Mouse (Mus musculus) c-Kit-negative CD71-positive TER-119-positive erythroid progenitor cells, embryonic 14.5 days (primary cell): ENCODE data around the gene Gm42715.
"Not testable (repeated sequence)": the region's sequence is repeated elsewhere in the genome, so short reads cannot be mapped to it uniquely, and the experiment has no call there.

ENCODE experiments used
- DNase-seq: peaks from one replicate; pipeline ENCODE4 v3.0.0-alpha.2; 2013; ENCODE audit warnings: low read depth, low spot score

Gene Gm42715

GRCm38 (mm10) chr7:127497382-127497781, 22.0 kb upstream of the Gm42715 start:
- no peak for DNase-seq

- no peak for DNase-seq
These were observed 21.0 kb upstream of the Gm42715 start for GRCm38 (mm10) chr7:127498407-127498806.

DNA sequence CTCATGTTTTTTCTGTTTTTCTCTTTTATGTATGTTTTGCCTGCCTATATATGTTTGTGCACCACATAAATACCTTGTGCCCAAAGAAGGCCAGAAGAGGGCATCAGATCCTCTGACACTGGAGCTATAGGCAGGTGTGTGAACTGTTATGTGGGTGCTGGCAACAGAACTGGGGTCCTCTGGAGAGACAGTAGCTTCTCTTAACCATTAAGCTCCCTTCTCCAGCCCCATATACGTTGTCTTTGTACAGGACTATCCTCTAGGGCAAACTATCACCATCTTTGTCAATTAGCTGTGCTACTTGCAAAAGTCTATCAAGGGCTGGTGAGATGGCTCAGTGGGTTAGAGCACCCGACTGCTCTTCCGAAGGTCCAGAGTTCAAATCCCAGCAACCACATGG, 11.1 kb upstream of the Gm42715 start:
- no peak for DNase-seq

- DNase-seq: not testable (repeated sequence)
These were observed 9.6 kb upstream of the Gm42715 start for GRCm38 (mm10) chr7:127509830-127510229.

- no peak for DNase-seq
These were observed 8.1 kb upstream of the Gm42715 start for GRCm38 (mm10) chr7:127511241-127511640.

- peak; percentile 92 for DNase-seq
These were observed 7.6 kb upstream of the Gm42715 start, which contains the start of gene Srcap for GRCm38 (mm10) chr7:127511808-127512230. Srcap (plus strand) TSS chr7:127511983.

- DNase-seq: peak; percentile 85
These were observed 7.0 kb upstream of the Gm42715 start for GRCm38 (mm10) chr7:127512231-127513015.

GRCm38 (mm10) chr7:127513016-127513390, 6.4 kb upstream of the Gm42715 start:
- peak; percentile 46 for DNase-seq

DNA sequence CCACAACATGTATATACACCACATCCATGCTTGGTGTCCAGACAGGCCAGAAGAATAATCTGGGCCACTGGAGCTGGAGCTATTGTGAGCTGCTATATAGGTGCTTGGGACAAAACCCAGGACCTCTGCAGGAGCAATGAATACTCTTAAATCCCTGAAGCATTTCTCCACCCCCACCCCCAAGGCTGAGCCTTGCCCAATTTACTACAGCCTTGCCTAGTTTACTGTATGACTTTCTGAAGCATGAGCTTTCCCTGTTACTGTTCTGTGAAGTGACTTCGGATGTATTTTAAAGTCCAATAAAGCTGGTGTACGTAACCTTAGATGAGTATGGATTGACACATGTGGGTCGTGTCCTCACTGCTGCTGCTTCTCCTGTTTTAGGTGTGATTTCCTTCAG, 5.6 kb upstream of the Gm42715 start:
- no peak for DNase-seq

DNA sequence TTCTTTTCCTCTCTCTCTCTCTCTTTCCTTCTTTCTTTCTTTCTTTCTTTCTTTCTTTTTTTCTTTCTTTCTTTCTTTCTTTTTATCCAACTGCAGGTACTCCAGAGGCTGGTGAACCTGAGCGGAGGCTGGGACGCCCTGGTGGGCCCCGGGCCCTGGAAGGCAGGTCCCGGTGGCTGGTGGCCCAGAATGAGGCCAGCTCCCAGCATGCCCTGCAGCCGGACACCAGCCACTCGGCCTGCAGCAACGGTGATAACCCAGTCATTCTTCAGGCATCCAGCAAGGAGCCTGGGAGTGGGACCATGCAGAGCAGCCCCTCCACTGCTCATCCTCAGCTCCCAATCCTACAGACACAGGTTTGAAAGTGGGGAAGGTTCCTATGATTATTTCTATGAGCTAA, 3.5 kb upstream of the Gm42715 start:
- no peak for DNase-seq

DNA sequence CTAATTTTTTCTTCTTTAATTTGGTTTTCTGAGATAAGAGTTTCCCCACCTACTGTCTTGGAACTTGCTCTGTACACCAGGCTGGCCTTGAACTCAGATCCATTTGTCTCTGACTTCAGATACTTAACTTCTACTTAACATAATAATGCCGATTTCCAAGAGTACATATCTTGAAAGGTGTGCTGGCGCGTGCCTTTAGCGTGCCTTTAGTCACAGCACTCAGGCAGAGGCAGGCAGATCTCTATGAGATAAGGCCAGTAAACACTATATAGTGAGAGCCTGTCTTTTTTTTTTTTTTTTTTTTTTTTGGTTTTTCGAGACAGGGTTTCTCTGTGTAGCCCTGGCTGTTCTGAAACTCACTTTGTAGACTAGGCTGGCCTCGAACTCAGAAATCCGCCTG, 3.0 kb upstream of the Gm42715 start:
- no peak for DNase-seq

GRCm38 (mm10) chr7:127541671-127542070, 22.3 kb downstream of the Gm42715 start:
- no peak for DNase-seq

DNA sequence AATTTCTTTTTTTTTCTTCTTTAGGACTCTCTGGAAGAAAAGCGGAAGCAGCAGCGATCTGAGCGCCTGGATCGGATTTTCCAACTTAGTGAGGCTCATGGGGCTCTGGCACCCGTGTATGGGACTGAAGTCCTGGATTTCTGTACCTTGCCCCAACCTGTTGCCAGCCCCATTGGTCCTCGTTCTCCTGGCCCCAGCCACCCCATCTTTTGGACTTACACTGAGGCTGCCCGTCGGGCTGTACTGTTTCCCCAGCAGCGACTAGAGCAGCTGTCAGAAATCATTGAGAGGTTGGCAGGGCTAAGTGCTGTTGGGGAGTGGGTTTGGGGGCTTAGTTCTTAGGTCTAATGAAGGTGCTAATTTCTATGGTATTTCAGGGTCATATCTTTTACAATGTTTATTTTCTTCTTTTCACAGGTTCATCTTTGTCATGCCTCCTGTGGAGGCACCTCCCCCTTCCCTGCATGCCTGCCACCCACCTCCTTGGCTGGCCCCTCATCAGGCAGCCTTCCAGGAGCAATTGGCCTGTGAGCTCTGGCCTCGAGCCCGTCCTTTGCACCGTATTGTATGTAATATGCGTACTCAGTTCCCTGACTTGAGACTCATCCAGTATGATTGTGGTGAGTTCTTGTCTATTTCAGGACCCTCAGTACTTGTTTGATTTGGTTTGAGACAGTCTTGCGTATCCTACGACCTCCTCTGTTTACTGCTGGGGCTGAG, 29.9 kb downstream of the Gm42715 start:
- DNase-seq: no peak

- no peak for DNase-seq
These were observed 32.2 kb downstream of the Gm42715 start for GRCm38 (mm10) chr7:127551558-127551957.

DNA sequence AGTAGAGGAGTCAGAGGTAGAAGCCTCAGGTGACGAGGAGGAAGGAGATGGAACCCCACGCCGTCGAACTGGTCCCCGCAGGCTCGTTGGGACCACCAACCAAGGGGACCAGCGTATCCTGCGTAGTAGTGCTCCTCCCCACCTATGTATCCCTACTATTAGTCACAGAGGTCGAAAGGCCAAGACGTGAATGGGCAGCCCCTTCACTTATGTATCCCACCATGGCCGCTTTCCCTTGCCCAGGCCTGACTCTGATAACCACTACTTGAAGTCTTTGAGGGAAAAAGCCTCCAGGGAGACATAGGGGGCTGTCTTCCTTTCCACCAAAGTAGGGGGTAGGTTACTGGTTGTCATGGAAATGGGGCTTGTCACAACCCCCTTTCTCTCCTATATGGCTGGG, 41.2 kb downstream of the Gm42715 start:
- no peak for DNase-seq

DNA sequence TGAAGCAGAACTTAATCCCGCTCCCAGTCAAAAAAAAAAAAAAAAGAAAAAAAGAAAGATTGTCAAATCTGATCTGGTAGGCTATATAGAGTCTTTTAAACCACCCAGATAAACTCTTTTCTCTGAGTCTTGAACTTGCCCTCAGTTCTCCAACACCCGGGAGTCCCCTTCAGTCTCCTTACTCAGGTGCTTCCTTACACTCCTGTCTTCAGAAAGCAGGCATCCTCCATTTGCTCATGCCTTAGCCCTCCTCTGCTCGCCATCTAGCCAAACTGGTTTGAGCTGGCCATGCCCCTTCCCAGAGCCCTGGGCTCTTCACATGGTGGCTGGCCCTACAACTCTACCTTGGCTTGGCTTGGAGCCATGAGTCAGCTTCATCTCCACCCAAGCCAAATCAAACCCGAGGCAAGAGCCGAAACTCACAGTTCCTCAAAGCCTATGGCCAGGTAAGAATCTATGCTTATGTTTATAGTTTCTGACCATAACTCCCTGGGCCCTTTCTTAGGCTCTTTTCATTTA, 42.0 kb downstream of the Gm42715 start, which contains the start of gene Tmem265:
Gene Tmem265 (plus strand): TSS at position 51 of the 519 bp plus-strand sequence.
- no peak for DNase-seq

DNA sequence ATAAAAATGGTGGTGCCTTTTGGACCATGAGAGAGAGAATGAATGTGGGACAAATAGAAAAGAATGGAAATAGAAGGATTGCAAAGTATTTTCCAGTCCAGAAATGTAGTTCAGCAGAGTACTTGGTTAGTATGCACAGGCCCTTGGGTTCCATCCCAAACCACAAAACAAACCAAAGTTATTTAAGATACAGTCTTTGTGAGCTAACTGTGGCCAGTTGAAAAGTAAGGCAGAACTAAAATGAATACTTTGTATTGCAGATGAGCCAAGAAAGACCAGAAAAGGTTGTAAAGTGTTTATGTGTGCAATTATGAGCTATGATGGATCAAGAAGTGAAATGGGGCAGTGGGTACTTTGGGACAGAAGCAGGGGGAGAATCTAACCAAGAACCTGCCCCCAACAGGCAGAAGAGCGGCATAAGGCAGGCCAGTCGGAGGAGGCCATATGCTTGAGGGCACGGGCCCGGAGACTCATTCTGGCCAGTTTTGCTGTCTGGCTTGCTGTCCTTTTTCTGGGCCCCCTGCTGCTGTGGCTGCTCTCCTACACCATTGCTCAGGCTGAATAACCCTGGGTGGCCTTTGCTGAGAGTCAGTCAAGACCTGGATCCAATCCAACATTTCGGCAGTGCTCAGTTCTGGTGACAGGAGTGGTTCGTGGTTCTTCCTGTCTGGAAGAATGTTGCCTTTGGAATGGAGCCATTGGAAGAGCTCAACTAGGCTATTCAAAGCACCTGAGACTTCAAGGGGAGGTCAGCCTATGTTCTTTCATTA, 45.2 kb downstream of the Gm42715 start:
- no peak for DNase-seq

DNA sequence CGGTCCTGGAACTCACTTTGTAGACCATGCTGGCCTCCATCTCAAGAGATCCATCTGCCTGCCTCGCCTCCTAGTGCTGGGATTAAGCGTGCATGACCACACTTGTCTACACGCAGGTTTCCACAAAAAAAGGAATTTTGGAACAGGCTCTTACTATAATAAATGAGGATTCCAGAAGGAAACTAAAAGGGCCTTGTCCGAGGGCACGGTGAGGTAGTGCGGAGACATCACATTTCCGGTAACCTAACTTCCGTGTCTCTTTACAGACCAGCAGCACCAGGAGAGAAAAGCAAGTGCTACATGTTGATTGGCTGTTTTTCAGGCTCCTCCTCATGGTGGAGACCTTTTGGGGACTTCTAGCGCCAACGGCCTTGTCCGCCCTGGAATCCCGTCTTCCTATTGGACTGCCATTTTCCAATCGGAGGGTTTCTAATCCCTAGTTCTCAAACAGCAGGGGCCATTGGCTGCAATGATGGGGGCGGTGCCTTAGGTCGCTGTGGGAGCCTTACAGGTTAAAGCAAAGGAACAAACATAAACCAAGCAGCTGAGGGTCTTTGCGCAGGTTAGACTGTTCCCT, 53.6 kb downstream of the Gm42715 start, which contains the start of gene Phkg2:
Gene Phkg2 (plus strand): TSS at position 446 of the 577 bp plus-strand sequence.
- peak; percentile 94 for DNase-seq

- DNase-seq: no peak
These were observed 54.2 kb downstream of the Gm42715 start for GRCm38 (mm10) chr7:127573503-127574008.

DNA sequence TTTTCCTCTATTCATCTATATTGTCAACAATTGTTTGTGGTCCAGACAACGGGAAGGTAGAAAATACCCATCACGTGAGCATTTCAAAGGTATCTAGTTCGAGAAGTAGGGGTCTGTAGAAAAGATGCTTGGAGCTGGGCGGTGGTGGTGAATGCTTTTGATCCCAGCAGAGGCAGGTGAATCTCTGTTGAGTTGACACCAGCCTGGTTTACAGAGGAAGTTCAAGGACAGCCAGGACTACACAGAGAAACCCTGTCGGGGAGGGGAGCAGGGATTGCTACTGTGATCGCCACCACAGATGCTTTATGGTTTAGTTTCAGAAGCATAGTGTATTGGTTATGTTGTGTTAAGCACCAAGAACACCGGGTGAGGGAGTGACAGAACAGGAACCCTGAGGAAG, 54.7 kb downstream of the Gm42715 start:
- no peak for DNase-seq

- DNase-seq: no peak
These were observed 63.9 kb downstream of the Gm42715 start for GRCm38 (mm10) chr7:127583260-127583659.
